12 mouse cellular contexts compared by ENCODE assay signal in genomic region chrX:95999601-96000000, GRCm38 (mm10). TPM values are rescaled to one million over a fixed set of nuclear protein-coding genes. Genes with fewer than 3 reads are reported as not detected.
DNase-seq lines count a peak whose midpoint lies in the region; ATAC-seq and TF ChIP-seq lines count a peak whose summit lies in the region.
"Had no signal": no experiment of that assay in that cellular context is flagged by ENCODE, and none has a peak within 500 bp of the region (broad histone marks: within the 10 kb centered on the region; RNA-seq: fewer than 3 reads in every experiment).

No protein-coding gene starts in this region.

- ATAC-seq in liver, embryonic 11.5 days (replicated peaks; ENCODE audit: low FRiP score): no peak
- 0 out of 2 replicates have a peak, but pooled peaks have one; percentile 65 for ATAC-seq in megakaryocyte-erythroid progenitor cell, adult 5-6 weeks (replicated peaks; ENCODE audit: low FRiP score, low TSS enrichment, poor library complexity, severe bottlenecking)
- no peak for ATAC-seq in midbrain, embryonic 16.5 days
- ATAC-seq in midbrain, embryonic 14.5 days (ENCODE audit: low FRiP score, low TSS enrichment): no peak
- no peak for ATAC-seq in midbrain, embryonic 15.5 days (replicated peaks)

- peak; percentile 53 for TF ChIP-seq CTCF in liver, adult 2 months (IDR thresholded peaks at IDR 0.05; ENCODE audit: low read depth, low read length)
- 0 out of 2 replicates have a peak, but pooled peaks have one; percentile 19 for TF ChIP-seq CTCF in brain, embryonic 14.5 days (IDR thresholded peaks at IDR 0.05; ENCODE audit: borderline replicate concordance, extremely low read depth, insufficient read depth, insufficient read length)

- no peaks in the 10 kb centered on the region for H3K36me3 ChIP-seq in liver, adult 2 months (ENCODE audit: control insufficient read depth, insufficient read depth, low read length)
- H3K36me3 ChIP-seq in liver, embryonic 11.5 days (ENCODE audit: control insufficient read depth, insufficient read depth, low read length): no peaks in the 10 kb centered on the region
- no peaks in the 10 kb centered on the region for H3K36me3 ChIP-seq in midbrain, embryonic 16.5 days (ENCODE audit: control insufficient read depth, insufficient read depth, low read length)
- no peaks in the 10 kb centered on the region for H3K36me3 ChIP-seq in midbrain, embryonic 14.5 days (ENCODE audit: control insufficient read depth, insufficient read depth, low read length)
- H3K36me3 ChIP-seq in midbrain, embryonic 15.5 days (replicated peaks): no peaks in the 10 kb centered on the region
- H3K36me3 ChIP-seq: embryonic facial prominence, embryonic 12.5 days; heart, embryonic 13.5 days; lung, embryonic 15.5 days had no signal

- H3K4me3 ChIP-seq in liver, adult 2 months (ENCODE audit: insufficient read depth, low read depth, low read length): no peak overlapping the region
- no peak overlapping the region for H3K4me3 ChIP-seq in liver, embryonic 11.5 days (ENCODE audit: low read depth, low read length)
- no peak overlapping the region for H3K4me3 ChIP-seq in midbrain, embryonic 16.5 days (ENCODE audit: low read depth, low read length)
- H3K4me3 ChIP-seq in midbrain, embryonic 14.5 days (replicated peaks; ENCODE audit: low read depth, low read length): no peak overlapping the region
- H3K4me3 ChIP-seq in midbrain, embryonic 15.5 days: no peak overlapping the region
- H3K4me3 ChIP-seq: embryonic facial prominence, embryonic 12.5 days; heart, embryonic 13.5 days; lung, embryonic 15.5 days had no signal

- DNase-seq in liver, adult 2 months (ENCODE audit: extremely low read depth, low read depth, low spot score): no peak
- DNase-seq in liver, embryonic 11.5 days (ENCODE audit: low spot score): no peak
- no peak for DNase-seq in brain, embryonic 14.5 days (ENCODE audit: low read depth)
- peak; percentile 1 for DNase-seq in yolk sac, embryonic 10.5 days (ENCODE audit: low spot score)
- no peak for DNase-seq in midbrain, embryonic 14.5 days
- DNase-seq: adrenal gland, adult 2 months had no signal

- no peaks in the 10 kb centered on the region for H3K9me3 ChIP-seq in liver, embryonic 11.5 days (ENCODE audit: control insufficient read depth, low read length)
- no peaks in the 10 kb centered on the region for H3K9me3 ChIP-seq in midbrain, embryonic 16.5 days (replicated peaks; ENCODE audit: control insufficient read depth, low read length, poor library complexity, severe bottlenecking)
- H3K9me3 ChIP-seq in midbrain, embryonic 14.5 days (ENCODE audit: control insufficient read depth, low read length): no peaks in the 10 kb centered on the region
- no peaks in the 10 kb centered on the region for H3K9me3 ChIP-seq in midbrain, embryonic 15.5 days
- H3K9me3 ChIP-seq: embryonic facial prominence, embryonic 12.5 days; heart, embryonic 13.5 days; lung, embryonic 15.5 days had no signal

- H3K79me2 ChIP-seq in liver, adult 2 months (ENCODE audit: control insufficient read depth, insufficient read depth, low read length): no peaks in the 10 kb centered on the region

- H3K27me3 ChIP-seq in liver, adult 2 months (ENCODE audit: control insufficient read depth, insufficient read depth, low read length): no peaks in the 10 kb centered on the region
- H3K27me3 ChIP-seq in liver, embryonic 11.5 days (replicated peaks; ENCODE audit: control insufficient read depth, insufficient read depth, low read length): no peaks in the 10 kb centered on the region
- no peaks in the 10 kb centered on the region for H3K27me3 ChIP-seq in midbrain, embryonic 16.5 days (ENCODE audit: control insufficient read depth, insufficient read depth, low read depth, low read length)
- H3K27me3 ChIP-seq in midbrain, embryonic 14.5 days (ENCODE audit: control insufficient read depth, insufficient read depth, low read length): no peaks in the 10 kb centered on the region
- H3K27me3 ChIP-seq in midbrain, embryonic 15.5 days (replicated peaks): no peaks in the 10 kb centered on the region
- H3K27me3 ChIP-seq: embryonic facial prominence, embryonic 12.5 days; heart, embryonic 13.5 days; lung, embryonic 15.5 days had no signal

- no peak overlapping the region for H3K4me2 ChIP-seq in liver, embryonic 11.5 days
- H3K4me2 ChIP-seq in midbrain, embryonic 16.5 days (ENCODE audit: low read length): no peak overlapping the region
- H3K4me2 ChIP-seq in midbrain, embryonic 14.5 days (ENCODE audit: low read length): no peak overlapping the region
- H3K4me2 ChIP-seq in midbrain, embryonic 15.5 days: no peak overlapping the region
- H3K4me2 ChIP-seq: embryonic facial prominence, embryonic 12.5 days; heart, embryonic 13.5 days; lung, embryonic 15.5 days had no signal

- H3K27ac ChIP-seq in liver, adult 2 months (replicated peaks; ENCODE audit: insufficient read depth, low read depth, low read length): no peak overlapping the region
- H3K27ac ChIP-seq in liver, embryonic 11.5 days (ENCODE audit: low read depth, low read length): no peak overlapping the region
- no peak overlapping the region for H3K27ac ChIP-seq in midbrain, embryonic 16.5 days (ENCODE audit: low read length)
- H3K27ac ChIP-seq in midbrain, embryonic 14.5 days (replicated peaks; ENCODE audit: low read depth, low read length): no peak overlapping the region
- H3K27ac ChIP-seq in midbrain, embryonic 15.5 days: no peak overlapping the region
- H3K27ac ChIP-seq: embryonic facial prominence, embryonic 12.5 days; heart, embryonic 13.5 days; lung, embryonic 15.5 days had no signal

- WGBS in liver, adult 2 months: 65% methylated on average over 6 of the region's 6 CpGs
- 58% methylated on average over 6 of the region's 6 CpGs for WGBS in liver, embryonic 11.5 days
- 75% methylated on average over 5 of the region's 6 CpGs for WGBS in midbrain, embryonic 16.5 days
- WGBS in midbrain, embryonic 14.5 days: 74% methylated on average over 6 of the region's 6 CpGs
- 72% methylated on average over 6 of the region's 6 CpGs for WGBS in midbrain, embryonic 15.5 days

- H3K9ac ChIP-seq in liver, adult 2 months (ENCODE audit: low read depth, low read length): no peak overlapping the region
- no peak overlapping the region for H3K9ac ChIP-seq in liver, embryonic 11.5 days (ENCODE audit: low read depth, low read length)
- H3K9ac ChIP-seq in midbrain, embryonic 16.5 days (ENCODE audit: low read depth, low read length): no peak overlapping the region
- no peak overlapping the region for H3K9ac ChIP-seq in midbrain, embryonic 14.5 days (replicated peaks; ENCODE audit: low read length)
- H3K9ac ChIP-seq in midbrain, embryonic 15.5 days: no peak overlapping the region
- H3K9ac ChIP-seq: embryonic facial prominence, embryonic 12.5 days; heart, embryonic 13.5 days; lung, embryonic 15.5 days had no signal

- no peak for TF ChIP-seq POLR2A in liver, adult 2 months (IDR thresholded peaks at IDR 0.05; ENCODE audit: extremely low read depth, insufficient read depth, low read length)
- TF ChIP-seq POLR2A in brain, embryonic 14.5 days (IDR thresholded peaks at IDR 0.05; ENCODE audit: borderline replicate concordance, extremely low read depth, insufficient read depth, insufficient read length, poor library complexity, severe bottlenecking): no peak

- no peaks in the 10 kb centered on the region for H3K4me1 ChIP-seq in liver, adult 2 months (ENCODE audit: control insufficient read depth, insufficient read depth, low read length)
- H3K4me1 ChIP-seq in liver, embryonic 11.5 days (replicated peaks; ENCODE audit: control insufficient read depth, insufficient read depth, low read length): no peaks in the 10 kb centered on the region
- no peaks in the 10 kb centered on the region for H3K4me1 ChIP-seq in midbrain, embryonic 16.5 days (ENCODE audit: control insufficient read depth, insufficient read depth, low read length)
- no peaks in the 10 kb centered on the region for H3K4me1 ChIP-seq in midbrain, embryonic 14.5 days (ENCODE audit: control insufficient read depth, insufficient read depth, low read length)
- H3K4me1 ChIP-seq in midbrain, embryonic 15.5 days: no peaks in the 10 kb centered on the region
- H3K4me1 ChIP-seq: embryonic facial prominence, embryonic 12.5 days; heart, embryonic 13.5 days; lung, embryonic 15.5 days had no signal

RNA-seq across cellular contexts. Expression of gene Las1l, which starts 42.8 kb away (rescaled TPM):
- total RNA-seq in liver, adult 2 months (2014; rRNA removed): 23.0 and 23.4 TPM in 2 replicates
- 9.0 and 9.2 TPM in 2 replicates for polyA plus RNA-seq in liver, adult 2 months (2012; rRNA removed)
- 58.1 and 64.2 TPM in 2 replicates for polyA plus RNA-seq in liver, embryonic 11.5 days (2014; fragmentation: Nextera tagmentation; extraction: Ambion mirVana)
- 55.4 and 84.0 TPM in 2 replicates for polyA plus RNA-seq in brain, embryonic 14.5 days (2012; rRNA removed)
- 61.4 and 74.5 TPM in 2 replicates for total RNA-seq in megakaryocyte-erythroid progenitor cell, adult 5-6 weeks (2014; fragmentation: Nextera tagmentation)
- 55.7 and 66.7 TPM in 2 replicates for total RNA-seq in megakaryocyte-erythroid progenitor cell, adult 5-6 weeks (2017)
- 127 and 131 TPM in 2 replicates for polyA plus RNA-seq in midbrain, embryonic 16.5 days (2015; fragmentation: Nextera tagmentation; extraction: Ambion mirVana)
- 53.1 and 53.3 TPM in 2 replicates for polyA plus RNA-seq in midbrain, embryonic 14.5 days (2014; fragmentation: Nextera tagmentation; extraction: Ambion mirVana)
- 118 and 128 TPM in 2 replicates for polyA plus RNA-seq in midbrain, embryonic 15.5 days (2015; fragmentation: Nextera tagmentation; extraction: Ambion mirVana)
